Mouse (Mus musculus): ENCODE measurements around the gene Fbxl21. TPM values are rescaled to one million over a fixed set of nuclear protein-coding genes. Genes with fewer than 3 reads are reported as not detected.

The Fbxl21 gene
- total RNA-seq (2021) = 1 to 10 TPM; 6.6 to 6.8 TPM

GRCm38 (mm10) chr13:56522081-56522820 is at the start of gene Fbxl21:
TSS of gene Fbxl21 (plus strand) at chr13:56522472.
- DNase-seq (ENCODE audit: low spot score in 2 of 2) = peak; percentile 89
- intact Hi-C loops (cut with DNase I) = no loop called here

DNA sequence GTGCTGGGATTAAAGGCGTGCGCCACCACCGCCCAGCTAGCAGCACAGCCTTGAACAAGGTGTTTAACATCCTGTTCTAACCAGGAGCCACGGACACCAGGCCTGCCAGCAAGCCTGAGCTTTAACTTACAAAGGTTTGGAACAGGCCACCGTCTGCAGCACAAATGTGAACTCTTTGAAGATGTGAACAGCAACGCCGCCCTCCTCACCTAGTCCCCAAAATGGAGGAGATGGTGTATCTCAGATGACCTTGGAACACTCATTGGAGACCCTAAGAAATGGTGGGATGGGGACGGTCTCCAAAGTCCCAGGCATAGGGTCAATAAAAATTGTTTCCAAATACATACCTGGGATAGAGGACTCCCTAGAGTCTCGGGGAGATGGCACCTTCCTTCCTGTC is 49.6 kb upstream of the Fbxl21 start:
- intact Hi-C loops (cut with DNase I) = loop anchor here (10.0 kb wide), 1 partner anchor 282 kb away; the partner anchor contains the start of gene Gm45623
- no peak for DNase-seq (ENCODE audit: low spot score in 2 of 2)

DNA sequence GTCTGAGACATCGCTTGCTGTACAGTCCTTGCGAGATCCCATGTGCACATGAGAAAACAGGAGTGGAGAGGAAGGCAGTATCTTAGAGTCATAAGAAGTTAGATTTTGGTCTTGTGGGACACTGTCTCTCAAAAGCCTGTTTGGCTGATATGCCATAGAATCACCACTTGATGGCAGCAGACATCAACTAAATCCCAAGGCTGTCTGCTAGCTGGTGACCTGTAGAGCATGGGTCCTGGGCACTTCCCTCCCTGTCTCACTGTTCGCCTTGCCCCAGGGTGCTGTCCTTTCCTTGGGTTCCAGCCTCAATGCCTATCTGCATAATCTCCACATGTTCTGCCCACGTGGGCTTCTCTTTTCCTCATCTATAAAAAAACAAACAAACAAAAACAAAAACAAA is 46.9 kb upstream of the Fbxl21 start:
- DNase-seq (ENCODE audit: low spot score in 2 of 2) = no peak
- intact Hi-C loops (cut with DNase I) = loop anchor here (5.0 to 10.0 kb wide), 4 partner anchors 82 to 802 kb away; partner anchors contain the start of gene Gm45623

DNA sequence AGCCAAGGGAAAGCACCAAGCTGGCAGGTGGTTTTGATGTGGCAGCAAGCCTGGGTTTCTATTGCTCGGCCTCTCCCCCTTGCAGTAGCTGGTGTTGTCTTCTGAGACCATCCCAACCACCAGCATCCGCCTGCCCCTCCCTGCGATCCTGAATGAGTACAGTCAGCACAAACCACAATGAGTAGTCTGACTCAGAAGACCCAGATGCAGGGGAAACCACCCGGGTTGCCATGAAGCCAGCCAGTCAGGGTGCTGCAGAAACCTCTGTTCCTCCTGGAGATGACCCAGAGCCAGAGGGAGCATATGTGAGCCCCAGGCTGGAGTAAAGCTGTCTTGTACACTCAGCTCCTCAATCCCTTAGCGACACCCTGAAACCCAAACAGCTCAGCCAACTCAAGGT is 45.5 kb upstream of the Fbxl21 start:
- no peak for DNase-seq (ENCODE audit: low spot score in 2 of 2)
- intact Hi-C loops (cut with DNase I) = loop anchor here (5.0 to 10.0 kb wide), 4 partner anchors 81 to 801 kb away; partner anchors contain the start of gene Gm45623

- peak; percentile 26 to 29 for DNase-seq (ENCODE audit: low spot score in 2 of 2)
- intact Hi-C loops (cut with DNase I) = loop anchor here (5.0 to 10.0 kb wide), 4 partner anchors 80 to 800 kb away; partner anchors contain the start of gene Gm45623
Measured at GRCm38 (mm10) chr13:56477271-56477670, 45.0 kb upstream of the Fbxl21 start.

- DNase-seq (ENCODE audit: low spot score in 2 of 2) = no peak
- intact Hi-C loops (cut with DNase I) = loop anchor here (5.0 to 10.0 kb wide), 4 partner anchors 79 to 799 kb away; partner anchors contain the start of gene Gm45623
Measured at GRCm38 (mm10) chr13:56478027-56478426, 44.2 kb upstream of the Fbxl21 start.

DNA sequence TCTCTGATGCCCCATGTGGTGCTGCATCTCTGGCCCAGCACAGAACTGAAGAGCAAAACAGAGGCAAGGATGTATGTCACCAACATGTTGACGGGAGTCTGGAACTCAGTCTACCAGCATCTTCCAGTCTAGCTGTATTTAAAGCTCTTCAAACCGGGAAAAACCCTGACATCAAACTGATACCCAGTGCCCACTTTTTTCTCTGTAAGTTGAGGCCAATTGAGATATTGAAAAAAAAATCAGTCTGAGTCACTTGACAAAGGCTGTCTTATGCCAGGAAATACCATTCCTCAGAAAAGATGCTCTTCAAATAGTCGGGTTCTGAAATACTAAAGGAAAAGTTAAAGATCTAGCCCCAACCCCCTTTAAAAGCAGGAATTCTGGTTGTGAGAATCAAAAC is 40.1 kb upstream of the Fbxl21 start, which contains the start of gene Il9:
Il9 (minus strand) TSS at position 101 of the 400 bp plus-strand sequence.
- intact Hi-C loops (cut with DNase I) = no loop called here
- DNase-seq (ENCODE audit: low spot score in 2 of 2) = no peak

- no peak for DNase-seq (ENCODE audit: low spot score in 2 of 2)
- intact Hi-C loops (cut with DNase I) = no loop called here
Measured at GRCm38 (mm10) chr13:56488012-56488411, 34.3 kb upstream of the Fbxl21 start.

GRCm38 (mm10) chr13:56494440-56494839 is 27.8 kb upstream of the Fbxl21 start:
- intact Hi-C loops (cut with DNase I) = no loop called here
- DNase-seq (ENCODE audit: low spot score in 2 of 2) = no peak

GRCm38 (mm10) chr13:56500132-56500531 is 22.1 kb upstream of the Fbxl21 start:
- no peak for DNase-seq (ENCODE audit: low spot score in 2 of 2)
- intact Hi-C loops (cut with DNase I) = no loop called here

DNA sequence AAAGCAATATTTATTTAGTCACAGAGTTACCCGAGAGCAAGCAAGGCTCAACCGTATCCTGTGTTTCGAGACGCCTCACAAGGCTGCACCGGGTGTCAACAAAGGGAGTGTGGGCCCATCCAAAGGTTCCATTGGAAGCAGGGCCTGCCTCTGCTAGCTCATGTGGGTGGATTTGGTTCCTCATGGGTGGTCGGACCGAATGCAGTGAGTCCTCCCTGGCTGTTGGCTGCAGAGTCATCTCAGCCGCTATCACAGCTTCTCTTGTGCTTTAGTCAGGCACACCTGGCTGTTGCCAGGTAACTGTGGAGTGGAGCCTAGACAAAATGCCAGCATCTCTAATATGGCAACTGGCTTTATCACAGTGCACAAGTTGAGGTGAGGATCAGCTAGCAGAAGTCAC is 21.6 kb upstream of the Fbxl21 start:
- DNase-seq (ENCODE audit: low spot score in 2 of 2) = no peak
- intact Hi-C loops (cut with DNase I) = no loop called here

GRCm38 (mm10) chr13:56501866-56502420 is 20.3 kb upstream of the Fbxl21 start:
- intact Hi-C loops (cut with DNase I) = no loop called here
- DNase-seq (ENCODE audit: low spot score in 2 of 2) = no peak

GRCm38 (mm10) chr13:56506871-56507496 is 15.3 kb upstream of the Fbxl21 start:
- intact Hi-C loops (cut with DNase I) = no loop called here
- no peak for DNase-seq (ENCODE audit: low spot score in 2 of 2)

DNA sequence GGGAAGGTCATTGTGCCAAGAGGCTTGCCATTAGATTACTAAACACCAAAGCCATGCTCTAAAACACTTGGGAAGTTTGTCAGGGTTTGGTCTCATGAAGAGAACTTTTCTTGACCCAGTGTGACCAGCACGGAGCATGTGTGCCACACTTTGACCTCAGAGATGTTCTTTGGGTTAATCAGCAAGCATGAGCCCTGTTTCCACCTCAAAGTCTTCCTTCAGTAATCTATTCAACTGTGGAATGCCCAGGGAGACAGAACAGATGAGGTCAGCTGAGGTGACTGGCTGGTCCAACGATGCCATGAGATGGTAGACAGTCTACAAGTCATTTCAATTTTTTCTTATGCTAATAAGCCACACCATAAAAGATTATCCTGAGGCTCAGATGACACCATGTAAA is 12.5 kb upstream of the Fbxl21 start:
- no peak for DNase-seq (ENCODE audit: low spot score in 2 of 2)
- intact Hi-C loops (cut with DNase I) = no loop called here

DNA sequence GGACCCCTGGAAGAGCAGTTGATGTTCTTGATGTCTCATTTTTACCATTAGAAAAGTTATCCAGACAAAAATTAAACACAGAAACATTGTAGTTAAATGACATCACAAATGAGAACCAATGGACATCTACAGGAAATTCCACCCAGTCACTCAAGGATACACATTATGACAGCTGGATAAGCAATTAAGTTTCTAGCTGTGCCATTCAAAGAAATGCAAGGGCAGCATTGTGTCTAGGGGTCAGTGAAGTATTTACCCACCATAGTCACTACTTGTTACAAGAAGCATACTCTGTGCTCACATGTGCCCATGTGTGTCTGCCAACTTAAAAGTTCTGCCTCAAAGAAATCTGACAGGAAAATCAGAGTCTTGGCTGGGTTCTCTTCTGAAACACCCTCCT is 8.7 kb upstream of the Fbxl21 start:
- DNase-seq (ENCODE audit: low spot score in 2 of 2) = no peak
- intact Hi-C loops (cut with DNase I) = no loop called here

- intact Hi-C loops (cut with DNase I) = no loop called here
- no peak for DNase-seq (ENCODE audit: low spot score in 2 of 2)
Measured at GRCm38 (mm10) chr13:56516311-56516710, 6.0 kb upstream of the Fbxl21 start.

- DNase-seq (ENCODE audit: low spot score in 2 of 2) = no peak
- intact Hi-C loops (cut with DNase I) = no loop called here
Measured at GRCm38 (mm10) chr13:56516816-56517215, 5.5 kb upstream of the Fbxl21 start.

DNA sequence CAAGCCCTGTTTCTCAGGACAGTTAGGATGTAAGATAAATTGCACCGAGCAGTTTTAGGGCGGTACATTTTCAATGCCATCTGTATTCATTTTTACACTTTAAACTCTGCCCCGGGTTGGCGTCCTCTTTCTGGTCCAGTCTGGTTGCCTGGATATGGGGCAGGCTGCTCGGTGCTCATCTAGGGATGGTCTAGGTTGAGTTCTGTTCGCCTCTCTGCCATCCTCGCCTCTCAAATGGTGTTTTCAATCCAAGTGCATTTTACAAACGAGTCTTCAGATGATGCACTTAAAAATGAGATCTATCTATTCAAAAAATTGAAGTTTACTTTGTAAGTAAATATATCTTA is 522 bp downstream of the Fbxl21 start:
- DNase-seq (ENCODE audit: low spot score in 2 of 2) = no peak
- intact Hi-C loops (cut with DNase I) = no loop called here

- DNase-seq (ENCODE audit: low spot score in 2 of 2) = no peak
Measured at GRCm38 (mm10) chr13:56526871-56527270, 4.6 kb downstream of the Fbxl21 start.

GRCm38 (mm10) chr13:56527846-56528245 is 5.6 kb downstream of the Fbxl21 start:
- DNase-seq (ENCODE audit: low spot score in 2 of 2) = no peak
- intact Hi-C loops (cut with DNase I) = no loop called here

More at GRCm38 (mm10) chr13:56526871-56527270, 4.6 kb downstream of the Fbxl21 start:
- intact Hi-C loops (cut with DNase I) = no loop called here

DNA sequence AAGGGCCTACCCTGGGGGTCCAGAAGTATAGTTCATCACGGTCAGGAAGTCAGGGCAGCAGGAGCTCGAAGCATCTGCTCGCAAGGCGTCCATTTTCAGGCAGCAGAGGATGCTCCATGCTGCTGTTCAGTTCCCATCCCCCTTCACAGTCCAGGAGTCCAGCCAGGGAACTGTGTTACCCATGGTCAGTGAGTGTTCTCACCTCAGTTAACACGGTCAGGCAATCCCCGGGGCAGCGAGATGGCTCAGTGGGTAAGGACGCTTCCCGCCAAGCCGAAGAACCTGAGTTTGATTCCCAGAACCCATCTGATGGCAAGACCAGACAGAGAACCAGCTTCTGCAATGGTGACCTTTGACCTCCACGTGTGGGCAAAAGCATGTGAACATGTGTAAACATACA is 6.0 kb downstream of the Fbxl21 start:
- no peak for DNase-seq (ENCODE audit: low spot score in 2 of 2)
- intact Hi-C loops (cut with DNase I) = no loop called here
